Mouse (Mus musculus) cerebellum, adult (tissue): ENCODE measurements around the gene Rap2b.
A peak's percentile ranks its signal among the peaks of the same experiment; 100 is the strongest.

ENCODE experiments used
- ATAC-seq: cut with Nextera tagmentation; 2 replicates; pipeline ENCODE4 v1.9.2; 2017; ENCODE audit warnings: mild to moderate bottlenecking, moderate library complexity, mixed read lengths; ENCODE audit not compliant: insufficient number of reproducible peaks, low FRiP score, low TSS enrichment

The Rap2b gene

DNA sequence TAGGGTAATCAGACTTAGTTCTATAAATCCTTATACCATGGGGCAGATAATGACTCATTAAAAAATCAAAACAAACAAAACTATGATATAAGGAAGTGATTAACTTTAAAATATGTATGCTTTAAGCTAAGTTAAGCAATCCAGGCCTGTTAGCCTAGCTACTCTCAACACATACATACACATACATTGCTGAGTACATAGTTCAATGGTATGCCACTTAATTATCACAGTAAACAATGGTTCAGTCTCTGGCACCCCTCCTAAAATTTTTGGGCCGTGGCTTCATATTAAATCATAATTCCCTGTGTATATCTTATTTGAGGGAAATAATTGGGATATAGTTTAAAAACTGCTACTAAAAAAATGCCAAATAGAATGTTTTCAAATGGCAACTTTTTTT lies at the start of gene Rap2b:
TSS of gene Rap2b (plus strand) at position 301 of the 400 bp plus-strand sequence.
- no peak for ATAC-seq

DNA sequence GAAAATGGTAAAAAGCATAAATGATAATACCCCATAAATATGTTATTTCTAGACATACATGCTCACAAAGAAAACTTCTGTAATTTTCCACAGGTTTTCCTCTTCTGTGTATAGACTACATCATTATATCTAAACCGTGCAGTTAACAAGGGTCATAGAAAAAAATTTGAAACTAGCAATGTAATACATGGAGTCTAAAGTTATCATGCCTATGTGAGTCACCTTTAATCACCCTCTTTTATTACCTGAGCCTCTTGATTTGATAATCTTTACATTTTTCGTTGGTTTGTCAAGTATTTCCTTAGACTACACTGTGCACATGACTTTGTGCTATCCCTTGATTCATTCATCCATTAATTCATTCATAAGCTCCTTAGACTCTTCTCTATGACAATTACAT lies 46.4 kb upstream of the Rap2b start:
- no peak for ATAC-seq

- ATAC-seq: no peak
These were observed 41.4 kb upstream of the Rap2b start for GRCm38 (mm10) chr3:61320031-61320430.

DNA sequence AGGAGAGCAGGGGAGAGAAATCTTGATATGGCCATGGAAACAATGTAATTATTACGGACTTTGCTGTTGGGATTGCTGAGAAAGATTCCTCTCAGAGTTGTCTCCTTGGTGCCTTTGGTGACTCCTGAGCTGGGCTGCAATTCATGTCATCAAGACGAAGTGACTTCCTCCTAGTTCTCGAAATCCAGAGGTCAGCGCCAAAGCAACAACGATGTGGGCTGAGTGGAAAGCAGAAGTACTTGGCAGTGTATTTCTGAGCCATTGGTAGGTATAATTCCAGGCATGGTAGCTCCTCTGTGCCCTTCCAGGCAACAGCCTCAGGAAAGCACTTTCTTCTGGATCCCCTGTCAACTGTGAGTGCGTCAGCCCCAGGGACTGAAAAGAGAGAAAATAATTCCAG lies 39.8 kb upstream of the Rap2b start:
- ATAC-seq: no peak

GRCm38 (mm10) chr3:61336205-61336604 lies 25.2 kb upstream of the Rap2b start:
- ATAC-seq: no peak

DNA sequence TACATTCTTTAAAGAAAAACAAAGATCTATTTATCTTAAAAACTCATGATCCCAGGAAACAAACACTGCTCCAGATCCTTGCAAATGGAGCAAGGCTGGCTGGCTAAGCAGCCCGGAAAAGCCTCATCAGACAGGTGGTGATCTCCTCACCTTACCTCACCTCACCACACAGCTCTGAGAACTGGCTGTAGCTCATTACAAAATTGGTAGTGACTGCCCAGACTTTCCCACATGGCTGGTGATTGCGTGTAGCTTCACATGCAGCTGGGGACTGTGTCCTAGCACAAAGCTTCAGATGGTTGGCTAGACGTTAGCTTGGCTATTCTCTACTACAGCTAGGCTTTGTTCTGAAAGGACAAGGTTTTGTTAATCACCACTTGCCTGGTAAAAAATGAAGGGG lies 24.2 kb upstream of the Rap2b start:
- no peak for ATAC-seq

GRCm38 (mm10) chr3:61340321-61340720 lies 21.1 kb upstream of the Rap2b start:
- no peak for ATAC-seq

- ATAC-seq: no peak
These were observed 17.4 kb upstream of the Rap2b start for GRCm38 (mm10) chr3:61344031-61344430.

- no peak for ATAC-seq
These were observed 15.8 kb upstream of the Rap2b start for GRCm38 (mm10) chr3:61345636-61346035.

- no peak for ATAC-seq
These were observed 13.3 kb upstream of the Rap2b start for GRCm38 (mm10) chr3:61348036-61348614.

GRCm38 (mm10) chr3:61349433-61349832 lies 12.0 kb upstream of the Rap2b start:
- ATAC-seq: no peak

GRCm38 (mm10) chr3:61355464-61355863 lies 6.0 kb upstream of the Rap2b start:
- ATAC-seq: no peak

GRCm38 (mm10) chr3:61358107-61358506 lies 3.3 kb upstream of the Rap2b start:
- no peak for ATAC-seq

DNA sequence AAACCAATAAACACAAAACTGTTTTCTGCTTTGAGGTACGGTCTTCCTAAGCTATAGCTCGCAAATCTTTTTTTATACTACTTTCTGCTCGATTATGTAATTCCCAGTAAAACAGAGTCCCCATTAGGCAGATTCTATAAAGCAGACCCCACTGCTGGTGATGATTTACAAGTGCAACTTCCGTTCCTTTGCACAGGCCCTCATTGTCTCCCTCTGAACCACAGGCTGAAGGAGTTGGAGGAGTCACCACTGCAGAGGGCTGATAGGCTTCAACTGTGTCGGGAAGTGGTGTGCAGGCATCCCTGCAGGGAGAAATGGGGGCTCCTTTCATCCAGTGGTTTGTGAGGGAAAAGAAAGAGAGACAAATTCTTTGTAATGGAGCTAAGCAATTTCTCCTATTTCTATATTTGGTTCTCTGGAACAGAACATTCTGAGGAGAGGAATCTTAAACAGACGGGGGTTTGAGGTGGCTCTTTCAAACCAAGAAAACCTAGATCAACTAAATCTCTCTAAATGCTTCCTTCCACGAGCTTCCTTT lies 2.6 kb upstream of the Rap2b start:
- ATAC-seq: no peak

DNA sequence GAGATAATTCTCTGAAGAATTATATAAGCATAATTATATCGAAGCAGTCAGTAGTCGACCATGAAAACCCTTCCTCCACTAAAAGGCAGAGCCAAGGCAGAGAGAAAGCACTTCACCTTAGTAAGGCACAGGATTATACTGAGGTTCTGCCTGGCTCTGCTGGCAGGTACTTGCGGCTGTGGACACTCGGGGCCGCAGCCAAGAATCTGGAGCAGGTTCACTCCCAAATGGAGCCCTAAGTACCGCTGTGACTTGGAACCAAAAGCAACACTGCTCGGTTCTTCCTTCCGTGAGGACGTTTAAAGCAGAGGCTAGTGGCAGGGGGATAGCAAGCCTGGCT lies 1.4 kb downstream of the Rap2b start:
- peak; percentile 0; the same call in 1 of the 2 replicates for ATAC-seq

DNA sequence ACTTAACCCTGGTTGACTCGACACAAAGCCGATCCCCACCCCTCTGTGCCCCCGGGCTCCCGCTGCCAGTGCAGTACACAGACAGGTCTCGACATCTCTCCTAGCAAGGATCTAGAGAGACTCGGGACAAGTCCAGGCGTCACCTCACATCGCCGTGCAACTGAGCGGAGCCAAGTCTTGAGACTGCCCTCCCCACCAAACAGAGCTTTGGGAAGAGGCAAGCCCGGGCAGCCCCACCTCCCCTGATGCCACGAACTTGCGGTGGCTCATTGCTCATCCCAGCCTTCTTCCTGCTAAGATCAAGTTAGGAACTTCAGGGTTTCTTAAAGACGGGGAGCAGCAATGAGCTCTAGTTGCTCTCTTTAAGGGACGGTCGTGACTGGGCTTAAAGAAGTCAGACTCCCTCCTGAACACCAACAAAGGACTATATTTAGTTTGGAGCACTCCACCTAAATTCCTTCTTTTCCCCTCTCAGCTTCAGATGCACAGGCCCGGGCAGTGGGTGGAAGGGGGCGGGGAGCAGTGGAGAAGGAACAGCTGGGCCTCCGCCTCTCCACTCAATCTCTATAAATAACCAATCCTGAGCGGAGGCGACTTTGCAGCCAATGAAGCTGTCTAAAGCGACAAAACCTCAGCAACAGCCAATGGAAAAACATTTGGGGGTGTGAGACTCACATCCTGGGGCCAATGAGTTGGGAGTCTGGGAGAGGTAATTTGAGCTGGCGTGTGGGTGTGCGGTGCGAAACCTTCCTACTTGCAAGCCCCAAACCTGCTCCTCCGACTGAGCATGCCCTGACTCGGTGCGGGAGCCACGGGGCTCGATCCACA lies 1.9 kb downstream of the Rap2b start:
- ATAC-seq: peak; percentile 76

DNA sequence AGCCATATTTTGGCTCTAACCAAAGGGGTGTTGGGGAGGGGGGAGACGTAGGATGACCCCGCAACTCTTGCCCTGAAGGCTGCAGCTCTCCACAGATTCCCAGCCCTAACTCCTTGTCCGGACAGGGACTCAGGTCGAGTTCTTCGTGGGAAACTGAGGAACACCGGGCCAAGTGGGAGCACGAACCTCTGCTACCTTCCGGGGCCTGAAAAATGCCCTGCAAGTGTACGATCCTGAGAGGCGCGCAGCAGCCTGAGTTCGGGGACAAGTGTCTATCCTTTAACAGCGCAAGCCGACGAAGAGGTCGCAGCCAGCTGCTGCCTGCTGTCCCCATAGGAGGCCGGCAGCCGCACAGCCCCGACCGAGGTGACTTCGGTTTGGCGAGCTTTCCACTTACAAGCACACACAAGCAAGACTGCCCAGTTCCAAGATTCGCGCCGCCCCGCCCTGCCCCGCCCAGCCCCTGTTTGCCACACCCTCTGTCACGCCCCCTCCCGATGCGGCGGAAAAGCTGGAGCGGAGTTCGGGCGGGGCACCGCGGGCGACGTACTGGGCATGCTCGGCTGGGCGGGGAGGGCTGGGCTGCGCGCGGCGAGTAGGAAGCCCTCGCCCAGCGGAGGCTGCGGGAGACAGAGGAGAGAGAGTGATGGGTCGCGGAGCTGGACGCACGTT lies 2.7 kb downstream of the Rap2b start:
- ATAC-seq: peak; percentile 84

- ATAC-seq: no peak
These were observed 3.2 kb downstream of the Rap2b start for GRCm38 (mm10) chr3:61364661-61364977.

- peak; percentile 21; the same call in 1 of the 2 replicates for ATAC-seq
These were observed 3.7 kb downstream of the Rap2b start for GRCm38 (mm10) chr3:61364978-61365778.

GRCm38 (mm10) chr3:61365779-61366373 lies 4.4 kb downstream of the Rap2b start, which contains the start of gene B430305J03Rik:
Gene B430305J03Rik, minus strand, starts transcription at chr3:61365951.
- ATAC-seq: no peak
